Mouse (Mus musculus) spleen, postnatal 36 days (tissue): ENCODE data around the gene Trp53rka.
"Not testable (repeated sequence)": the region's sequence is repeated elsewhere in the genome, so short reads cannot be mapped to it uniquely, and the experiment has no call there.

ENCODE experiments used
- DNase-seq, 2 experiments: peaks; one replicate each; pipeline ENCODE4 v3.0.0; 2022; ENCODE audit warnings: low spot score in 2 of 2, mixed read lengths in 1 of 2

Gene Trp53rka

GRCm38 (mm10) chr2:165492648-165493553 lies at the start of gene Trp53rka:
Trp53rka (minus strand) TSS chr2:165493324.
- peak; percentile 78 for DNase-seq

GRCm38 (mm10) chr2:165540975-165541374 lies 47.9 kb upstream of the Trp53rka start:
- no peak for DNase-seq

GRCm38 (mm10) chr2:165533789-165534188 lies 40.7 kb upstream of the Trp53rka start:
- DNase-seq: no peak

- peak; percentile 6 to 14 for DNase-seq
These were observed 36.0 kb upstream of the Trp53rka start for GRCm38 (mm10) chr2:165529106-165529505.

- DNase-seq: no peak
These were observed 32.5 kb upstream of the Trp53rka start for GRCm38 (mm10) chr2:165525609-165526008.

- no peak for DNase-seq
These were observed 22.1 kb upstream of the Trp53rka start for GRCm38 (mm10) chr2:165515178-165515728.

- no peak for DNase-seq
These were observed 19.9 kb upstream of the Trp53rka start for GRCm38 (mm10) chr2:165512870-165513600.

GRCm38 (mm10) chr2:165512426-165512825 lies 19.3 kb upstream of the Trp53rka start:
- no peak for DNase-seq

- DNase-seq: not testable (repeated sequence)
These were observed 18.4 kb upstream of the Trp53rka start for GRCm38 (mm10) chr2:165511530-165511929.

- DNase-seq: not testable (repeated sequence)
These were observed 17.9 kb upstream of the Trp53rka start for GRCm38 (mm10) chr2:165510914-165511458.

- DNase-seq: no peak
These were observed 17.3 kb upstream of the Trp53rka start for GRCm38 (mm10) chr2:165510466-165510865.

- no peak for DNase-seq
These were observed 16.6 kb upstream of the Trp53rka start for GRCm38 (mm10) chr2:165509686-165510085.

- DNase-seq: no peak
These were observed 10.4 kb upstream of the Trp53rka start, which contains the start of gene Slc2a10 for GRCm38 (mm10) chr2:165503259-165504203. Slc2a10 (plus strand) TSS chr2:165503787.

GRCm38 (mm10) chr2:165498816-165499215 lies 5.7 kb upstream of the Trp53rka start:
- DNase-seq: no peak

GRCm38 (mm10) chr2:165497706-165498275 lies 4.7 kb upstream of the Trp53rka start:
- DNase-seq: no peak

GRCm38 (mm10) chr2:165496251-165496650 lies 3.1 kb upstream of the Trp53rka start:
- DNase-seq: peak; percentile 31 to 35

- DNase-seq: no peak
These were observed 1.4 kb upstream of the Trp53rka start for GRCm38 (mm10) chr2:165494495-165494894.

GRCm38 (mm10) chr2:165493587-165494210 lies 575 bp upstream of the Trp53rka start:
- no peak for DNase-seq

- peak in 1 of 2 experiments; percentile 13 for DNase-seq
These were observed 6.1 kb downstream of the Trp53rka start for GRCm38 (mm10) chr2:165486881-165487535.
